Mouse (Mus musculus) neutrophil, adult 5-6 weeks (primary cell): ENCODE results near the gene Crtac1. TPM values are rescaled to one million over a fixed set of nuclear protein-coding genes. Genes with fewer than 3 reads are reported as not detected.

Experiments
- ATAC-seq: fragments of 151-379, 151-347 bp; 2 replicates; pipeline ENCODE4 v1.8.0; 2017; ENCODE audit warnings: mild to moderate bottlenecking, moderate TSS enrichment; ENCODE audit not compliant: insufficient number of reproducible peaks, poor library complexity, low FRiP score, severe bottlenecking; ENCODE audit errors: extremely low read depth
- total RNA-seq: library from RNA; stranded (forward); fragments of 200-1000 nt; gene quantifications from 2 replicates; pipeline ENCODE4 v1.2.3, GENCODE M21; 2017

Crtac1 gene
- total RNA-seq, 1 experiment from 2014 or later, result 0.23 TPM

DNA sequence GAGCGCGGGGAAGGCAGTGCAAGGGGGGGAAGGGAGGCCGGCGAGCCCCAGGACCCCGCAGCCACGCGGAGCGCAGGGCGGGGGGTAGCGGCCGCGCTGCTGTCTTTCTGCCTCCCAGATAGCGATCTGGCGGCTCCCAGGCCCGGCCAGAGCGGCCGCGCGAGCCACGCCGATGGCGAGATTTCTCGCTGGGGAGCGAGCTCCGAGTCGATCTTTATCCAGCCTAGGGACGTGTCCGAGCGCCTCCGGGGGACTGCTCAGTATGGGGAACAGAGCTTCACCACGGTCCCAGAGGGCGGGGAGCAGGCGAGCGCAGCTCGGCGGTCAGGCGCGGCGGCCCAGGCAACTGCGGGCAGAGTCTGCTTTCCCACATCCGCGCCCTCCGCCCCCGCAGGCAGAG, 608 bp upstream of the Crtac1 start:
- ATAC-seq, result no peak

GRCm38 (mm10) chr19:42430981-42431380, 602 bp downstream of the Crtac1 start:
- ATAC-seq, result no peak

DNA sequence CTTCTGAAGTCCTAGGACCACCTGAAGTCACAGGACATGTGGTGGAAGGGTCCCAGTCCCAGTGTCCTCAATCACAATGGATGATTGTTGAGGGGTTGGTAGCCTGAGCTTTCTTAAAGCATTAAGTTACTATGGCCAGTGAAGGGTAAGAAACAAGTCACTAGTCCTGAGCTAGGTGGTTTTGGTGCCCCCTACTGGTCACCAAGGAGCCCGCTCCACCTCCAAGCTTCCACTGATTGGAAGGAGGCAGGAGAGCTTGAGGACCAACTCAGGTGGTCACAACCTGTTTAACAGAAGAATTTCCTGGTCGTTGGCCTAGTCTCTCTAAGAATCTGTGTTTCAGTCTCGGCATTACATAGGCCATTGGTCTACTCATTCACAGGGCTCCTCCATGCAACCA, 2.2 kb downstream of the Crtac1 start:
- ATAC-seq, result no peak

DNA sequence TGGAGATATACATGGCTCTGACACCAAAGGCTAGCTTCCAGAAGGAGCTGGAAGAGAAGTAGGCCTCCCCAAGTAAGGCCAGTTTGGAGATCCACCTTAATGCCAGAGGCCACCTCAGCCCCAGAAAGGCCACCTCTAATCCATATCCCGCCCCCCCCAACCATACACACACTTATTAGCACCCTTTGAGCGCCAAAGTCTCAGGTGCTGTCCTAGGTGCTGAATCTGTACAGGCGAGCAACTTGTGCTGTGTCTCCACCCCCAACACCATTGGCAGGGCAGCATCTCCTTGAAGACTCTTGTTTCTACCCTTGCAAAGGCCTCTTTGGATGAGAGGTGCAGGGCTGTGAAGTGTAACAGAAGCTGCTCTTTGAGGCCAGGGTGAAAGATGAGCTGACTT, 6.4 kb downstream of the Crtac1 start:
- no peak for ATAC-seq

DNA sequence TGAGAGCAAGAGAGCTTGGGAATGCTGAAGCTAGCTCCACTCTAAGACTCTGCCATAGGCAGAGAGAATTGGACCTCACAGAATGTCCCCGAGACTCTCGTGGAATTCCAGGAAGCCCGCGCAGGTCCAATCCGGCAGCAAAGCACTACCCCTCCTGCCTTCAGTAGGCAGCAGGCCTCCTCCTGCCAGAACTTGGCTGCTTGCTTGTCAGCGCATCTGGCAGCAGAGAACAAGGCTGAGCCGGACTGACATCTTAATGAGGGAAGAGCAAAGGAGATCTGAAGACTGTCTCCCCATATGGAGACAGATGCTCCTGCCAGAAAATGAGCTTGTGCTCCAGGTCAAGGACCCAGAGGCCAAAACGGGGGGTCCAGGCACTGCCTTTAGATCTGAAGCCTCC, 16.5 kb downstream of the Crtac1 start:
- ATAC-seq, result no peak

DNA sequence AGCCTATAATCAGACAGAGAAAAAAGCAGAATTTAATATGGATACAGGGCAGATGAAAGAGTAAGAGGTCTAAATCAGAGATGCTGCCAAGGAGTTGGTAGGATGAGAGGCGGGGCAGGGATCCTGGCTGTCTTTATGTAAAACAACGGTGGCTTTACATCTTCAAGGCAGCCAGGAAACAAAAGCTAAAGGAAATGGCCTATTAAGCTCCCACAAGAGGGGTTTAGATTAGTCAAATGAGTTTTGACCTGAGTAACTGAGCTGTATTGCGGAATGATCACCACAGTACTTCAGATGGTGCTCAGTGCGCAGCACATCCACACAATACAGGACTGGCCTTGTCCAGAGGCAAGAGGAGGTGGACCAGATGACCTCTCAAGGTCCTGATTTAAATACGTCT, 21.7 kb downstream of the Crtac1 start:
- no peak for ATAC-seq

DNA sequence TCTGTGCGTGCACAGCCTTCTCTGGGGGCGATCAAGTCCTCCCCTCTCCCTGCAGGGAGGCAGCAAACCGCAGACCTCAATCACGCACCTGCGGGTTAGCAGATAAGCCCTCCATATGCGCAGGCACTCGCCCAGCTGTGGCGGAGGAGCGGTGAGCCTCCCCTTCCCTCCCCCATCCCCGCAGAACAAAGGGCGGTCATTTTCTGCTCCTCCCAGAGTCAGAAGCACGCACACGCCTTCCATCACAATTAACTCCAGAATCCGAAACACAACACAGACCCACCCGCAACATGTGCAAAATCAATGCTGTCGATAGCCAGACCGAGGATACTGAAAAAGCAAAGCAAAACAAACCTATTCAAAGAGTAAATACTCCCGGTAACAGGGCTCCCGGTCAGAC, 22.4 kb downstream of the Crtac1 start:
- ATAC-seq, result no peak

DNA sequence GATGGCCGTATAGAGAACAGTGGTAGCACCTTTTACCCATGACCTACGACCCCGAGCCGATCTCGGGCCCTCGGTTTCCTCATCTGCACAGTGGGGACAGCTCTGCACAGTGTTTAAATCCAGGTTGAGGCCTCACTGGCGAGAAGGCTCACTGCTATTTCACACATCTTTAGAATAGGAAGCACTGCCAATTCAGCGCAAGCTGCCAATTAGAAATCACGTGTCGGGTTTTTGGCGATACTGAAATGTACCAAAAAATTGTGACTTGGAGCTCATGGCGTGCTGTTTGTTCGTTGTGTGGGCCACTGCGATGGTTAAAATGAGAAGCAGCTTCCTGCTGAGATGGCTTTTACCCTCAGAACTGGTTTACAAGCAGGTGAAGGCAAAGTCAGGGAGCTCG, 27.2 kb downstream of the Crtac1 start:
- ATAC-seq, result no peak

- ATAC-seq, result no peak
Observed at GRCm38 (mm10) chr19:42399974-42400373, 31.6 kb downstream of the Crtac1 start.

GRCm38 (mm10) chr19:42397281-42397680, 34.3 kb downstream of the Crtac1 start:
- ATAC-seq, result no peak

DNA sequence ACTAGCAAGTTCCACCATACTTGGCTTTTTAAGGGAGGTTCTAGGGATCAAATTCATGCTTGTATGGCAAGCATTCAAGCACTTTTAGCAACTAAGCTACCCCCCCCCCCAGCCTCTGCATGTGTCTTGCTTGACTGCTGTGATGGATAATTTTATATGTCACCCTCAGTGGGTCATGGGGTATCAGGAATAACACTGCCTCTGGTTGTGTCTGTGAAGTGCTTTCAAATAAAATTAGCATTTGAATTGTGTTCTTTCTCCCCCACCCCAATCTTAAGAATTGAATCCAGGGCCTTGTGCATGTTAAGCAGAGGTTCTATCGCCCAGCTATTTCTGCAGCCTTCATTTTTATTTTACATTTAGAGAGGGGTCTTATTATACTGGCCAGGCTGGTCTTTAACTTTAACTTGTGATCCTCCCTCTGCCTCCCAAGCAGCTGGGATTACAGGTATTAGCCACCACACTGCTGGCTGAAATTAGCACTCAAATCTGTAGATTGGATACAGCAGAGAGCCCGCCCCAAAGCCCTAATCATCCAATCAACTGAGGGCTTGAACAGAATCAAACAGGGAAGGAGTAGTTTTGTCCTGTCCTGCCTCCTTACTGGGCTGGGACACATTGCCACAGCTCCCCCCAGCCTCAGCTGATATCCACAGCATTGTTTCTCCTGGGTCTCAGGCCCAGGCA, 36.6 kb downstream of the Crtac1 start:
- no peak for ATAC-seq

DNA sequence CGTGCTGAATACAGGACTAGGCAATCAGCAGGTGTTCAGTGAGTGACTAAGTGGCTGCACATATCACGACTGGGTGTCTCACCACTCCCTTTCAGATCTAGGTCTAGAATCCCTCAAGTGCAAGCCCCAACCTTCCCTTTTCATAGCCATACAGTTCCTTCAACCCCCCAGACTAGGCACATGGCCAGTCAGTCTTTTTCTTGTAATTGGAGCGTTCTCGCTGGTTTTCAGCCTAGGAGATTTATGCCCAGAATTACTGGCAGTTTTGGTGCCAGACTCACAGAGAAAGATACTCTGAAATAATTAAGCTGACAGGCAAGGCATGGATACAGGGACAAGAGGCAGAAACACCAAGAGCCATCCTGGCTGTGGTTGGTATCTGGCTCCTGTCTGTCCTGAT, 37.7 kb downstream of the Crtac1 start:
- no peak for ATAC-seq

GRCm38 (mm10) chr19:42392094-42392493, 39.5 kb downstream of the Crtac1 start:
- ATAC-seq, result no peak

DNA sequence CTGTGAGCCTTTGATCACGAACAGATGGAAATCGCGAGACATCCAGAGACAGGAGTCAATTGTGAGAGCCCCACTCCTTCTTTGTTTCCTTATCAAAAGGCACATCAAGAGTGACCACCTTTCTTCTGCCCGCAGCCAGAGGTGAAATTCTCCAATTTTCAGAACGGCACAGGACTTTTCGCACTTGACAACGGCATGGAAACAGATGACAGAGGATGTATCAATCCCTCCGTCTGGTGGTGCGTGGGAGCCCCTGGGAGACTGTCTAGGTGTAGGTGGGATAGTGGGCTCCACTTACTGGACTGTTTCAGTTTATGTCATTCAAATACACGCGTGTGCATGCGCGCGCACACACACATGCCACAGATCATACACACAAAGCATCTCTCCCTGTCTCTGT, 42.0 kb downstream of the Crtac1 start:
- ATAC-seq, result no peak

DNA sequence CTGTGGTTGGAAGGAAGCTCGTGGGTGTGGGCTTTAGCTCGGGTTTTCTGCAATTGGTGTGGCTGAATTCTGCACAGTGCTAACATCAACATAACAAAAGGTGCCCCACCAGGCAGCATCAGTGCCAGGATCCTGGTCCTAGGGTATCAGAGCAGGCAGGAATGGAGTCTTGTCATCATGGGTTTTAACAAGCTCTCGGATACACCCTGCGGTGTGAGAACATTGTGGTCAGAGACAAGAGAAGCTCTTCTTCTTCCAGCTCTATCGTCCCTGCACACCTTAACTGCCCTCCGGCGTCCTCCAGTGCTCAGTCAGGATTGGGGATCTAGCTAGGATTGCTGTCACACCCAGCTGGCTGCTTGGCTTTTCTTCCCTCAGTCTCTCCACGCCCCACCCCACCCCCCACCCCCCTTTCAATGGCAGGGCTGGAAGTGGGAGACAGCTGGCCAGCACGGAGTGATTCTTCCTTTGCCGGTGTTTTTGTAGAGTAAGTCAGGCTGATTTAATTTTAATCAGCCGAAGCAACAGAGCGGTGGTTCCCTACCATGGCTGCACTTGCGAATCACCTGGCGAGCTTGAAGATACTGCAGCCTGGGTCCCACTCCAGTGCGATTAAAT, 46.5 kb downstream of the Crtac1 start:
- ATAC-seq, result no peak

DNA sequence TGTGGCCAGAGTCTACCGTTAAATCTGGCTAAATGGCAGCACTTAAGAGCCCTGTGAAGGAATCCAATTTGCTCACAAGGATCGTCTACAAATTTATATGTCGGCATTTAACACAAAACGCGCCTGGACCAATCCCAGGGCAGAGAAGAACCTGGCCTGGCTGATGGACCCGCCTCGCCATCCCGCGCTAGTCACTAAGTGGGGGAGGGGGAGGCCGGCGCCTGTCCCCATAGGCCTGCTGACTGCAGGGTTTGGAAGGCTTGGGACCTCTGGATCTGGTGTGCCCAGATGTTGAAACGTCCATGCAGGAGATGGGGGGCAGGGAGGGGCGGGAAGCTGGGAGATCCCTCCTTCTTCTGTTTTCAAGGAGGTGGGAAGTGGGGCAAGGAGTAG, 50.6 kb downstream of the Crtac1 start:
- no peak for ATAC-seq

GRCm38 (mm10) chr19:42380321-42380980, 51.1 kb downstream of the Crtac1 start:
- ATAC-seq, result no peak

GRCm38 (mm10) chr19:42379798-42380197, 51.8 kb downstream of the Crtac1 start:
- ATAC-seq, result no peak

DNA sequence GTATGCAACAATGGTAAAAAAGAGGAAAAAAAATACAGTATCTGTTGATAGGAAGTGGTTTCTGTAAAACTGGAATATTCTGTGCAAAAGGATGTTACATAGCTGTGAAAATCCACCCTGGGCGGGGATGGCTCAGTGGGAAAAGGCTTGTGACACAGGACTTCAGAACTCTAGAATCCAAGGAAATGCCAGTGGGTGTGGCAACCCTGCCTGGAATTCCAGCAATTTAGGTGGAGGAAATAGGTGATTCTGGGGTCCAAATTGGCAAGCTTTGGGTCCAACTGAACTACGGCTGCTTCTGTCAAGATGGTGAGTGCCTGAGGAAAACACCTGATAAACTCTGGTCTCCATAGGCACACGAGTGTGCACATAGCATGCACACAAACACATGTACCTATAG, 54.4 kb downstream of the Crtac1 start:
- ATAC-seq, result no peak

DNA sequence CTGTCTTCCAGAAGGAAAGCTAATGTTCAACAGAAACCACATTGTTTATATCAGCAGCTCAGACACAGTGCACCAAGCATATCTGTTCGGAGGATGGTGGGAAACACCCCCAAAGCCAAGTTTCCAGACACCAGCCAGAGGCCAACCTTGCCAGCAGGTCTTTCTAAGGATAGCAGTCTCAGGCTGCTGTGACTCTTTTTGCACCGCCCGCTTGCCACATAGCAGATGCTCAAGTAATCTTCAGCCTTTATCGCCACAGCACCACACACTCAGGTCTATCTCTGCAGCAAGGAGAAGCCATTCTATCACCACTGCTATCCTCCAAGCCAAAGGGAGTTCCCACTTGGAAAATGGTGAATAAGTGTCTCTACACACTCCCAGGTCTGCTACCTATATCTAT, 68.0 kb downstream of the Crtac1 start:
- no peak for ATAC-seq
